27 mouse cellular contexts compared by ENCODE assay signal in genomic region chr7:36851275-36851889, GRCm38 (mm10).
A peak's percentile ranks its signal among the peaks of the same experiment; 100 is the strongest.
DNase-seq lines count a peak whose midpoint lies in the region; ATAC-seq and TF ChIP-seq lines count a peak whose summit lies in the region.
"Had no signal": no experiment of that assay in that cellular context is flagged by ENCODE, and none has a peak within 500 bp of the region (broad histone marks: within the 10 kb centered on the region; RNA-seq: fewer than 3 reads in every experiment).

No protein-coding gene starts in this region.

- TF ChIP-seq POLR2A in lung, adult 2 months (IDR thresholded peaks at IDR 0.05; ENCODE audit: borderline replicate concordance, extremely low read depth, low read depth, low read length) = no peak

- no peak overlapping the region for H3K4me2 ChIP-seq in kidney, embryonic 15.5 days
- no peak overlapping the region for H3K4me2 ChIP-seq in lung, embryonic 14.5 days
- no peak overlapping the region for H3K4me2 ChIP-seq in lung, postnatal 0 days (replicated peaks; ENCODE audit: low read depth, low read length)
- H3K4me2 ChIP-seq: forebrain, embryonic 13.5 days; heart, embryonic 13.5 days had no signal

- H3K27me3 ChIP-seq in kidney, embryonic 15.5 days = no peaks in the 10 kb centered on the region
- no peaks in the 10 kb centered on the region for H3K27me3 ChIP-seq in lung, embryonic 14.5 days (ENCODE audit: insufficient read depth, low read length)
- H3K27me3 ChIP-seq in lung, postnatal 0 days (replicated peaks; ENCODE audit: insufficient read depth, low read length) = no peaks in the 10 kb centered on the region
- H3K27me3 ChIP-seq: CH12.LX; forebrain, embryonic 13.5 days; heart, embryonic 13.5 days had no signal

- no peak for ATAC-seq in kidney, embryonic 15.5 days (replicated peaks; ENCODE audit: low FRiP score)
- ATAC-seq in lung, embryonic 14.5 days (ENCODE audit: insufficient read depth) = no peak
- peak; percentile 82 for ATAC-seq in lung, postnatal 0 days
- ATAC-seq: forebrain, embryonic 13.5 days; forebrain, embryonic 16.5 days; Patski had no signal

- TF ChIP-seq EP300 in lung, postnatal 0 days (IDR thresholded peaks at IDR 0.05) = peak; percentile 87

- TF ChIP-seq CTCF in lung, embryonic 14.5 days (IDR thresholded peaks at IDR 0.05; ENCODE audit: low read depth) = no peak
- TF ChIP-seq CTCF in lung, adult 2 months (IDR thresholded peaks at IDR 0.05; ENCODE audit: insufficient read depth, low read length) = no peak
- no peak for TF ChIP-seq CTCF in lung, postnatal 0 days (IDR thresholded peaks at IDR 0.05)

- no peak overlapping the region for H3K9ac ChIP-seq in kidney, embryonic 15.5 days
- no peak overlapping the region for H3K9ac ChIP-seq in lung, embryonic 14.5 days
- H3K9ac ChIP-seq in lung, postnatal 0 days (replicated peaks; ENCODE audit: low read depth) = no peak overlapping the region
- H3K9ac ChIP-seq: forebrain, embryonic 13.5 days; heart, embryonic 13.5 days had no signal

- 66% methylated on average over 4 of the region's 4 CpGs for WGBS in kidney, embryonic 15.5 days
- WGBS in lung, embryonic 14.5 days = 75% methylated on average over 4 of the region's 4 CpGs
- 47% methylated on average over 4 of the region's 4 CpGs for WGBS in lung, adult 2 months
- WGBS in lung, postnatal 0 days = 65% methylated on average over 4 of the region's 4 CpGs

- no peak overlapping the region for H3K4me3 ChIP-seq in kidney, embryonic 15.5 days (replicated peaks)
- no peak overlapping the region for H3K4me3 ChIP-seq in lung, embryonic 14.5 days (ENCODE audit: low read depth, low read length)
- no peak overlapping the region for H3K4me3 ChIP-seq in lung, adult 2 months (replicated peaks; ENCODE audit: extremely low read depth, low read depth, low read length)
- no peak overlapping the region for H3K4me3 ChIP-seq in lung, postnatal 0 days (ENCODE audit: low read depth, low read length)
- H3K4me3 ChIP-seq: forebrain, embryonic 10.5 days; forebrain, embryonic 13.5 days; heart, adult 2 months; heart, embryonic 10.5 days; heart, embryonic 13.5 days had no signal

- no peaks in the 10 kb centered on the region for H3K4me1 ChIP-seq in kidney, embryonic 15.5 days
- H3K4me1 ChIP-seq in lung, embryonic 14.5 days (ENCODE audit: insufficient read depth) = no peaks in the 10 kb centered on the region
- no peaks in the 10 kb centered on the region; the same call in 1 of the 2 replicates for H3K4me1 ChIP-seq in lung, adult 2 months (ENCODE audit: control insufficient read depth, insufficient read depth, low read length)
- H3K4me1 ChIP-seq in lung, postnatal 0 days (ENCODE audit: insufficient read depth, low read depth, low read length) = no peaks in the 10 kb centered on the region
- H3K4me1 ChIP-seq: heart, embryonic 10.5 days; heart, embryonic 13.5 days had no signal

- no peaks in the 10 kb centered on the region for H3K9me3 ChIP-seq in kidney, embryonic 15.5 days (replicated peaks)
- no peaks in the 10 kb centered on the region for H3K9me3 ChIP-seq in lung, embryonic 14.5 days (ENCODE audit: low read depth, low read length)
- H3K9me3 ChIP-seq in lung, postnatal 0 days (ENCODE audit: low read length) = no peaks in the 10 kb centered on the region
- H3K9me3 ChIP-seq: forebrain, embryonic 13.5 days; heart, embryonic 10.5 days had no signal

- peak overlapping the region; percentile 13; the same call in 1 of the 2 replicates for H3K27ac ChIP-seq in kidney, embryonic 15.5 days
- H3K27ac ChIP-seq in lung, embryonic 14.5 days (ENCODE audit: low read depth) = no peak overlapping the region
- no peak overlapping the region for H3K27ac ChIP-seq in lung, postnatal 0 days (ENCODE audit: low read length)
- H3K27ac ChIP-seq: forebrain, embryonic 10.5 days; forebrain, embryonic 13.5 days; heart, adult 2 months; heart, embryonic 10.5 days; heart, embryonic 13.5 days had no signal

- H3K36me3 ChIP-seq in kidney, embryonic 15.5 days = no peaks in the 10 kb centered on the region
- H3K36me3 ChIP-seq in lung, embryonic 14.5 days (ENCODE audit: insufficient read depth) = no peaks in the 10 kb centered on the region
- H3K36me3 ChIP-seq in lung, postnatal 0 days (ENCODE audit: insufficient read depth, low read length) = no peaks in the 10 kb centered on the region
- H3K36me3 ChIP-seq: forebrain, embryonic 10.5 days; G1E; heart, embryonic 10.5 days; heart, embryonic 13.5 days had no signal

- no peak for DNase-seq in kidney, adult 9 months
- peak; percentile 3 for DNase-seq in kidney, postnatal 14 days
- DNase-seq in kidney, postnatal 25 days = no peak
- peak; percentile 40 for DNase-seq in lung, embryonic 14.5 days
- no peak for DNase-seq in lung, adult 2 months
- DNase-seq in lung, postnatal 0 days (ENCODE audit: low spot score) = peak; percentile 54
- DNase-seq in lung, postnatal 4 days = no peak
- DNase-seq: adrenal gland, postnatal 10 days; adrenal gland, postnatal 36 days; B cell, adult 2 months; cerebellum, adult 18-20 months; cerebellum, adult 9-10 months; cerebellum, postnatal 14 days; gastrocnemius, postnatal 10 days; gastrocnemius, postnatal 36 days; heart, adult 2 months; heart, postnatal 14 days; heart, postnatal 4 days had no signal

Comparison
In these comparisons a context has a peak if more than half of its experiments do, and no peak if none do; other contexts are left out.
1. DNase-seq: peak in kidney, postnatal 14 days (single experiment), lung, embryonic 14.5 days (single experiment) and lung, postnatal 0 days (single experiment); none in kidney, adult 9 months (single experiment), kidney, postnatal 25 days (0 of 2), lung, adult 2 months (single experiment) and lung, postnatal 4 days (0 of 2).